Mouse (Mus musculus) fibroblast of lung, adult 2 months (primary cell): ENCODE measurements around the gene Plekhh2.
A peak's percentile ranks its signal among the peaks of the same experiment; 100 is the strongest.

Experiments
- DNase-seq: peaks from one replicate; pipeline ENCODE4 v3.0.0-alpha.2; 2011; ENCODE audit warnings: low read depth

The Plekhh2 gene

DNA sequence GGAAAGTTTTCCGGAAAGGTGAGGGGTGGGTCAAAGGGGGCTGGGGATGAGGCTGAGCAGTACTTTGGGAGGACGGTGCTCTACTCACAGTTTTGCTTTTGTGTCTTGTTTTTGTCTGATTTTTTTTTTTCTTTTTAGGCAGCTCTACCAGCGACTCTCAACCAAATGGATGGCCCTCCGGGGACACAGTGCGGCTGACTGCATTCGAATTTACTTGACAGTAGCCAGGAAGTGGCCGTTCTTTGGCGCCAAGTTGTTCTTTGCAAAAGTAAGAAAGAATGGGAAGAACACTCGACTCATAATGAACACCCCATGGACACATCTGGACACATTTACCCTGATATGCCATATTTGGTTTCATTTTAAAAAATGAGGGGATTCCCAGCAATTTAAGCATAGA, 99.8 kb downstream of the Plekhh2 start:
- no peak for DNase-seq

DNA sequence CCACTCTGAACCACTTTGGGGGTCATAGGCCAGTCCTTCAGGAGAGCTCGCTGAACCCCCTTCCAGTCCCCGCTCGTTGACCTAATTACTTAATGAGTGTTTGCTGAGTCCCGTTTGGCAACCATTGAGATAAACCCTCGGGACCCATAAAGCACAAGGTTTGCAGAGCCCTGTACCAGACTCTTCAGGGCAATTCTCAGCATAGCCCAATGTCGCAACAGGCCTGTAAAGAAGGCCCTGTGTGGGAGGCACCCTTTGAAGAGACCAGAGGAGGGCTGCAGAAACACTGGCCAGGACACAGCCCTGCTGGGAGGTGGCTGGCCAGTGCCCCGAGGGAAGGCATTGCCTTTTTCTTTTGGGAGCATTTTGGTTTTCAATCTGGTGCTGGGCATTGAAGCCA, 100.3 kb downstream of the Plekhh2 start:
- DNase-seq, result no peak

DNA sequence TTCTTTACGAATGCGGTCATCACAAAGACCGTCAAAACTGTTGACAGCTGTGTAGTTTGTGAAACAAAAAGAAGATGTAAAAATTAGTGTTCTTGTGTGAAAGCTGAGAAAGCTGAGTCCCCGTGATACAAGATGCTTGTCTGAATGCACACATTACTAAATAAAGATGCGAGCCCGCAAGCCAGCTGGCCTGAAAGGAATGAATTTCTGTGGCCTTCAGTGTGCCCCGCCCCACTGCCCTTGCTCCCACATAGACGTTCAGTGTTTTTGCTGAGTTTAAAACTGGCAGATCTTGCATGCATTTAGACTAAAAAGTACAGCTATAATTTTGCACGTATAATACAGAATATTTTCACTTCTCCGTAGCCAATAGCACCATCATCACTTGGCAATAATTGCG, 104.1 kb downstream of the Plekhh2 start:
- no peak for DNase-seq

DNA sequence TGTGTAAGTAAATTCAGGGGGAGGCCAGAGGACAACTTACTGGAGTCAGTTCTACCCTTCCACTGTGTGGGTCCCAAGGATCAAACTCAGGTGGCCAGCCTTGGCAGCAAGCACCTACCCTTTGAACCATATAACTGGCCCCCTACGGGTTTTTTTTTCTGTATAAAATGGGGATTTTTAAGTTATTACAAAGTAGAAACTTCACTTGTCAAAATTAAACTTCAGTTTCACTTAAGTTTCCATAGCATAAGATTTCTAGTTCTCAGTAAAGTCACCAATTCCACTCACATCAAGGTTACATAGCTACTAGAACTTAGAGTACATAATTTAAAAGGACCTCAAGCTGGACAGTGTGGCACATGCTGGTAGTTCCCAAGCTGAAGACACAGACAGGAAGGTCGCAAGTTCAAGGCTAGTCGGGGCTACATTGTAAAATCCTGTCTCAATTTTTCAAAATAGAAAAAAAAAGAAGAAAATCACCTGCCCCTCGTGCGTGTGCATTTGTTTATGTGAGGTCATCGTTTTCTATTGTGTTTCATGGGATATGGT, 104.9 kb downstream of the Plekhh2 start:
- no peak for DNase-seq

DNA sequence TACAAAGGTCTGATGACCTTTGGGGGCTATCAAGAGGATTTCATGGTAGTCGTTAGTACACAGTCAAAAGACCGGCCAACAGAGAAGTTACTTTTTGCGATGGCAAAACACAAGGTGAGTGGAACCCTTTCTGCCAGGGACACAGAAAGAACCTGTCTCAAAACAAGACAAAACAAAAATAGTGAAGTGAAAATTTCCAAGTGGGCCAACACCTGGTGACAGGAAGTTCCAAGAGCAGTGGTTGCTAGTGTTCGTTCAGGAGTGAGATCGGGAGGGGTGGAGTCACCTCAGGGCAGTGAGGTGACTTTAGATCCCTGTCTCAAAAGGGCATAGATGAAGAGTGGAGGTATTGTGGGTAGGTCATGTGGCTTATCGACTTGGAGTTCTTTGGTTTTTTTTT, 106.3 kb downstream of the Plekhh2 start:
- no peak for DNase-seq

DNA sequence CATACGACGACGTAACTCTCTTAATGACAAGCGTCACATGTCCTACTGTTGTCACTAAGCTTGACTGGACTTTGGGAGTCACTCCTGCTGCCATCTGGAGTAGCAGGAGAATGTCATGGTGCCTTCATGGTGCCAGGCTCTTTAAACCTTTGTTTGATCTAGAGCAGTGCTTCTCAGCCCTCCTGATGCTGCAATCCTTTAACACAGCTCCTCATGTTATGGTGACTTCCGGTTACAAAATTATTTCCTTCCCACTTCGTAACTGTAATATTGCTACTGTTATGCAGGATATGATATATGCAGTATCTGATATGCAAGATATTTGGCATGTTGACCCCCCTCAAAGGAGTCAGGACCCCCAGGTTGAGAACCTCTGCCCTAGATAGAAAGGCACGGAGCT, 107.4 kb downstream of the Plekhh2 start:
- DNase-seq, result no peak

DNA sequence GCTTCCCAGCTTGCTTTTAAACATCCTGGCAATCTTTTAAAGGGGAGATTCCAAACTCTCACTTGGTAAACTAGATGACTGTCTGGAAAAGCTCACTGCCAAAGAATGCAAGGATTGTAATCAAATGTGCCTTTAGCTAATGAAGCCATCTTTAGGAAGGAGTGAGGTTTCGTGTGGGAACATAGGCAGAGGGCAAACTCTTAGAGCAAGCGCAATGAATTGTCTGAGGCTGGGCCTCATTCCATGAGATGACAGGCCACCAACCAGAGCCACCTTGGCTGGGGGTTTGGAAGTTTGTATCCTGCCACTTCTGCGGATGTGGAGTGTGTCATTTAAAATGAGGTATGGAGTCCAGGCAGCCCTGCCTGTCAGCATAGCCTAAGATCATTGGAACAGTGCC, 108.4 kb downstream of the Plekhh2 start:
- DNase-seq, result no peak

DNA sequence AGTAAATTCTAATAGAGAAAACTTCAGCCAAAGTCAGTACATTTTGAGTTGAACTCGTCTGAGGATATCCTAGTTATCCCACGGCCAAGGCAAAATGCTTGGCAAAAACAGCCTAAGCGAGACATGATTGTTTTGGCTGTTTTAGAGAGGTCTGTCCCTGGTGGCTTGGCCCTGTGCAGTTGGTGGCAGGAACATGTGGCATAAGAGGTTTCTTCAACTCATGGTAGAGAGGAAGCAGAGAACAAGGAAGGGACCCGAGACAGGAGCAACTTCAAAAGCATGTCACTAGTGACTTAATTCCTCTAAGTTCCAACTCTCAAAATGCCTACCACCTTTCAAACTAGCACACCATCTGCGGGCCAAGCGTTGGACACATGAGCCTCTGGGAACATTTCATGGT, 108.9 kb downstream of the Plekhh2 start:
- no peak for DNase-seq

DNA sequence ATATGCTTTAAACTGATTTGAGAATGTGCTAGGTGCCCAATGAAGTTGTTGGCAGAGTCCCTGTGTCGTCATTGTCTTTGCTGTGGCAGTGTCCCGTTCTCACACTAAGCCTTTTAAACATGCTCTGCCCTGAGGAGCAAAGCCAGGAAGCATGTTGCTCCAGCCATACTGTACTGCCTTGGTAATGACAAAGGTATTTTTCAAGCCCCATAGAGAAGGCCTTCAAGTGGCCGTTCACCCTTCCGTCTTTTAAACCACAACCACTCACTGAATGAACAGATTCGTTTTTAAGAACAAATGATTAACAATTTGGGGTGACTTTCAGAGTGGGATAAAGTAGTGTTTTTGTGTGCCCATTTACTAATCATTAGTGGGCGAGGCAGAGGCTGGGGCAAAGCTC, 109.5 kb downstream of the Plekhh2 start:
- DNase-seq, result no peak

DNA sequence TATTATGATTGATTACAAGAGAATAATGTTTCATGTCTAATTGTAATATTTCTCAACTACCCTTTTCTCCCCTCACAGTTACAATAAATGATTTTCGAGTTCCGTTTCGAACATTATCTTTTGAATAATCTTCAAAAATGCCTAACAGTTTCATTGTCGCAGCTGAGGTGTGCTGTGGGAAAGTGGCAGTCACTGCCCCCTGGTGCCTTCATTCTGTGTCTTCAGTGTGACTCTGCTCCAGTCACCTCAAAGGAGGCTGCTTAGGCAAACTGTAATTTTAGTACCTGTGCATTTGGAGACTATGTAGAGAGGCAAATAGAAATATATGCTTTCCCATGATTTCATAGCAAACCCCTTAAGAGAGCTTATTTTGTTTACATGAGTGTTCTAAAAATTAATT, 110.3 kb downstream of the Plekhh2 start:
- no peak for DNase-seq

DNA sequence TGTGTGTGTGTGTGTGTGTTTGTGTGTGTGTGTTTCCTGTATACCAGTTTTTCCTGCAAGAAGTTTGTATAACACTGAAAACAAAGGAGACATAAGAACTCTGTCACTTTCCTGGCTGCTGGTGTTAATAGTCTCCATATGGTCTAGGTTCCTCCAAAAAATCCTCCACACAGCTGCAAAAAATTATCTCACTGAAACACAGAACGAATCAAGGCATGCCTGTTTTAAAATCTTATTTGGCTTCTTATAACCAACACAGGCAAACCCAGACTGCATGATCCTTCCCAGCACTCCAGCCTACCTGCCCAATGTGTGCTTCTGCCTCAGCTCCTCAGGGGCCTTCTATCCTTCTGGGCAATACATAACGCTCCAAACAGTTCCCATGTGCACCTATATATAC, 111.2 kb downstream of the Plekhh2 start:
- no peak for DNase-seq

DNA sequence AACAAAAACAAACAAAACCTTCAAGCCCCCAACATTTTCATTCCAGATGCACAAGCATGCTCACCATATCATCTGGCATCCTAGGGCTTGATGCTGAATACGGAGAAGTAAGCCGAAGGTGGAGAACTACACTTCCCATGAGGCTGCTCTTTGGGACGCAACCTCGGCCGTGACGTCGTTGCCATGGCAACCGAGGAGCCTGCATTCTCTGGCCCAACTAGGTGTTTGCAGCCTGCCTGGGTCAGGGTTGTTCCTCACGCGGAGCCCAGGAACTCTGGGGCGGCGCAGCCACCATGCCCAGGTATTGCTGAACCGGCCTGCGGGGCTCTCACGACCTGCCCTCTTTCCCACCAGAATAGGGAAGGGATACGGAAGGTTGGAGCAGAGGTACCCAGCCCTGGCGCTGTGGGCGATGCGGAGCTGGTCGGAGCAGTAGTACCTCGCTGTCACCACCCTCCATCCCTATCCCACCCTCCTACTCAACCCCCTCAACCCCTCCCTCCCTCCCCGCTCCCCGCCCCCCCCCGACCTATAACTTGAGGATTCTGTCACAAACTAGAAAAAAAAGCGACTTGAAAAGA, 114.7 kb downstream of the Plekhh2 start, which contains the start of gene Dync2li1:
TSS of gene Dync2li1 (plus strand) at position 221 of the 581 bp plus-strand sequence.
- peak; percentile 74 for DNase-seq

DNA sequence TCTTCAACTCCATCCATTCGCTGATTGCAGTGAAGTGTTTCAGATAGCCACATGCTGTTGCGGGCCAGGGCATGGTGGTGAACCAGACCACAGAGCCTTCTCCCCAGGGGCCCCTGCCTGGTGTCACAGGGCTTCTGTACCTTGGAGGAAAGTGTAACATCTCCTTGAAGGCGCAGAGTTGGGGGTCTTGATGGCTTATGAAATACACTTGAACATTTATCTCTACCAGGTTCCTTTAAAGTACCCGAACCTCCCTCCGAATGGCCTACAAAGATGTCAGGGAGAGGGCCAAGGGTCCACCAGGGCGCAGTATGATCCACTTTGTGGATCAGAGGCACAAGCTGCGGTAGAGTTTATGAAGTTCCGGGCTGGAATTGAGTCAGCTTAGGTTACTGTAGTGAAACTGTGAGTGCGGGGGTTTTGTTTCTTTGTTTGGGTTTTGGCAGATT, 115.2 kb downstream of the Plekhh2 start:
- DNase-seq, result no peak

DNA sequence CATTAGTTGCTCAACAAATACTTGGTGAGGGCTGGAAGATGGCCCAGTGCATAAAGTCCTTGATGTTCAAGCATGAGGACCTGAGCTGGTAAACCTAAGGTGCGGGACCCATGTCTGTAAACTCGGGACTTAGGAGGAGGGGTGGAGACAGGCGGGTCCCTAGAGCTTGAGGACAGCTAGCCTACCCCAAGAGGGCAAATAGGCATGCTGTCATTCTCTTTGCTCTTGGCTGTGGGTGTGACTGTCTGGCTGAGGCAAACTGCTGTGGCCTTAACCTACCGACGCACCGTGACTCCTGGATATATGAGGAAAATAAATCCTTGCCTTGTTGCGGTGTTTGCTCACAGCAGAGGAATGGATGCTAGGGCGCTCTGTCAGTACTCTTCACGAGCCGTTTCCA, 116.0 kb downstream of the Plekhh2 start:
- no peak for DNase-seq

DNA sequence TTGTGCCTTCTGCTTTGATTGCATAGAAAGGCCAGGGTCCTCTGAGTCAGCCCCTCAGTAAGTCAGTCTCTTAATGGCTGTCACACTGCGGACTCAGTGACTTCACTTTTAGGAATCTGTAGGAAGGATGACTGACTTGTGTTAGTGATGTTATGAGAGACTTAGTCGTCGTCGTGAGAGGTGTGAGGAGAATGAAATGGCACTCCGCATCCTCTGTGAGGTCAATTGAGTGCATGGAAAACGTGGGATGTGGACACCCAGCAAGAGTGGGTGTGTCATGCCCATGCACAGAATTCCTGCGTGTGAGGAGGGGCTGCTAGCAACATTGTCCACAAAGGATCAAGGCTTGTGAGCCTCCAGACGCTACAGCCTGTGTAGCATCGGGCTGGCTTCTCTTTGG, 116.9 kb downstream of the Plekhh2 start:
- DNase-seq, result no peak

DNA sequence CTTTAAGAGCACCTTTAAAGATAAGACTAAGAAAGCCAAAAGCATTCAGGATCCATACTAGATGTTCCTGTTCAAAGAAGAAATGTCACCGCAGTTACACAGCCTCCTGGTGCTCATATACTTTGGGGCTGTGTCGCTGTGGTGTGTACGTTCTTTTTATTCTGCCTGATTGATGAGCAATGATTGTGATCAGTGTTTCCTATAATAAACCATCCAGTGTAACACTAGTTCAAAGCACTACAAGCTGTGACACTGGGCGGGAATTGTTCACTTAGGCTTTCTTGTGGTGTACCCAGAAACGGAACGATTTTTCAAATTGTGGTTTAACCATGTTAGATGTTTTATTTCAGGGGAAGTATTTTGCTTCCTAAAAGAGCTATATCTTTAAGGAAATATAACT, 120.1 kb downstream of the Plekhh2 start:
- no peak for DNase-seq

DNA sequence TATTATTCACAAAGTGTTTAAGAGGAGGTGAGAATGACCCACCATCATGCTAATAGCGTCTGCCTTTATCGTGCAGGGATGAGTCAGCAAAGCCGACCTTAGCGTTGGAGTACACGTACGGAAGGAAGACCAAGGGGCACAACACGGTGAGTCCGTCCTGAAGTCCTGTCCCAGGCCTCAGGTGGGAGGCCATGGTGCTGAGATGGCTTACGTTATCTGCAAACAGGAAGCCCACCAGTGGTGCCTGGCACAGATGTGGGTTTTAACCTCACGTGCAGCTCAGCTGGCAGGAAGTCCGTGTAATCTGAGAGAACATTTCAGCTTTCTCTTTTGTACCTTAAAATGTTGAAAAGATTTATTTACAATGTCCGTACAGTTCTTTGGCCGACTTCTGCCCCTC, 121.7 kb downstream of the Plekhh2 start:
- DNase-seq, result no peak

DNA sequence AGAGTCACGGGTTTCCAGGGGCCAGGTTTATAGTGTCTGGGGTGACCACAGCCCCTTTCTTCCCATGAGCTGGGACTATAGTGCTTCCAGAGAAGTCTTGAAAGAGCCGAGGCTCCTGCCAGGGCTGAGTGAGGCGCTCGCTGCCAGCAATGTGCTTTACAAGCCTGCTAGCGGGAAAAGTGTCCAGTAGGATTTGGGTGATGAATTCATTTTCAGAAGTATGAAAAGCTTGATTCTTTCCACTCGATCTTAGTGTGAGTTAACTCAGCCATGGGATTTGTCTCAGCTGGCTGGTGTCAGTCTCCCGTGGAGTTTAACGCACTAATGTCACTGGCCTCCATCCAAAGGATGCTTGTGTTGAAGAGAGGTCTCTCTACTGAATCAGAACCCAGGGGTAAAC, 124.6 kb downstream of the Plekhh2 start:
- DNase-seq, result no peak

DNA sequence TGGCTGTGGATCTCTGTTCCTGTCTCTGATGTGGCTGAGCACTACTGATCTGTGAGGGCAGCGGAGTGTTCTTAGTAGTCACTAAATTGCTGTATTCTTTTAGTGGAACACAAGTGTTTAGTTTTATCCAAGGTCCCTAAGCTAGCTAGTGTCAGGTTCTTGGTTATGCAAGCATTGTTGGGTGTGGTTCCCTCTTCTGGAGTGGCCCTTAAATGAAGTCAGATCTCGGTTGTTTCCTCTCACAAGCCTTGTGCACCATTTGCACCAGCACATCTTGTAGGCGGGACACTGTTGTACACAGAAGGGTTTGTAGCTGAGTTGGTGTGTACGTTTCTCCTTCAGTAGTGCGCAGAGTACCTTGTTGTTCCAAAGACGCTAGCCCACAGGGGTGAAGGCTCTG, 126.3 kb downstream of the Plekhh2 start:
- DNase-seq, result no peak

DNA sequence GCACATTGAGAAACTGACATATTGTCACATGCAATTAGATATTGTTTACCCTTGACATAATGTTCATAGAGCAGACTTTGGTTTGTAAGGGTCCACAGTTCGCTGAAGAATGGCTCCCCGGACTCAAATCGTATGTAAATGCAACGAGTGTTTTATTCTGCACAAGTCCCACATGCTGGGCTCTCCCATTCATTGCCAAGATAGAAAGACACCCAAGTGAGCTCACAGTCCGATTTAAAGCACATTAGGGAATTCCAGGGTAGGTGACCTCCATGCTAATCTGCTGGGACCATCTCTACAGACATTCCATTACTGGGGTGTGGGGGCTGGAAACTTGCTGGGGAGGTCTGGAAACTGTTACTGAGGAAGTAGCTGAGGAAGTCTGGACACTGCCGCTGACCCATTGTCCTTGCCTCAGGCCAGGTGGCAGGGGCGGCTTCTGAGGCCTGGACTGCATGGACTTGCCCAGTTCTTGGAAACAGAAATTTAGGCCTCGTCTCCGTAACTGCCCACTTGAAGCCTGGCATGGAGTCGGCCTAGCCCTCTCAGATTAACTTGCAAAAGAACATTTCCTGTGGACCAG, 128.2 kb downstream of the Plekhh2 start:
- no peak for DNase-seq

DNA sequence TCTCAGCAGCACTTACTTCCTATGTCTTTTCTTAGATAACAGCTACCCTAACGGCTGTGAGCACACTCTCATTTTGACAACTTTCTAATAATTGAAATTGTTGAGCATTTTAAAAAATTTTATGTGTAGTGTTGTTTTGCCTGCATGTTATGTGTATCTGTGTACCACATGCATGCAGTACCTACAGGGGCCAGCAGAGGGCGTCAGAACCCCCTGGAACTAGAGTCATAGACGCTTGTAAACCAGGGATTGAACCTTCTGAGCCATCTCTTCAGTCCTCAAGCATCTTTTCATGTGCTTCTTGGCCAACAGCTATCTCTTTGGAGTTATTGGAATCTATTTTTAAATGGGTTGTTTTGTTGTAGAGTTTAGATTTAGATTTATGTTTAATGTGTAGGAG, 130.2 kb downstream of the Plekhh2 start:
- DNase-seq, result no peak

DNA sequence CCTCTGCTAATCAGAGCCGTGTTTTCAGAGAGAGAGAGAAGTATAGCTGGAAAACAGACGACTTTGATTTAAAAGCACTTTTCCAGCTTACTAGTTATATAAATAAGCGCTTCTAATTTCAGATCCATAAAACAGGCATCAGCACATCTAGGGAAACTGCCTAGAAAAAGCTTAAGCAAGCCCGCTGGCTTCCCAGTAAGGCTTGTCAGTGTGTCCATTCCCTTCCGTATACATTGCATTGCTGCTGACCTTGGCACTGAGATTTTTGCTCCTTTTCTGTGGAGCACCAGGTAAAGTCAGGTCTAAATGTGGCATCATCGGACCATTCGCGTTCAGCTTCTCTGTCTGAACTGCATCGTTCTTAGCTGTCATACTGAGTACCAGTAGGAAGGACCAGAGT, 130.6 kb downstream of the Plekhh2 start:
- DNase-seq, result no peak

DNA sequence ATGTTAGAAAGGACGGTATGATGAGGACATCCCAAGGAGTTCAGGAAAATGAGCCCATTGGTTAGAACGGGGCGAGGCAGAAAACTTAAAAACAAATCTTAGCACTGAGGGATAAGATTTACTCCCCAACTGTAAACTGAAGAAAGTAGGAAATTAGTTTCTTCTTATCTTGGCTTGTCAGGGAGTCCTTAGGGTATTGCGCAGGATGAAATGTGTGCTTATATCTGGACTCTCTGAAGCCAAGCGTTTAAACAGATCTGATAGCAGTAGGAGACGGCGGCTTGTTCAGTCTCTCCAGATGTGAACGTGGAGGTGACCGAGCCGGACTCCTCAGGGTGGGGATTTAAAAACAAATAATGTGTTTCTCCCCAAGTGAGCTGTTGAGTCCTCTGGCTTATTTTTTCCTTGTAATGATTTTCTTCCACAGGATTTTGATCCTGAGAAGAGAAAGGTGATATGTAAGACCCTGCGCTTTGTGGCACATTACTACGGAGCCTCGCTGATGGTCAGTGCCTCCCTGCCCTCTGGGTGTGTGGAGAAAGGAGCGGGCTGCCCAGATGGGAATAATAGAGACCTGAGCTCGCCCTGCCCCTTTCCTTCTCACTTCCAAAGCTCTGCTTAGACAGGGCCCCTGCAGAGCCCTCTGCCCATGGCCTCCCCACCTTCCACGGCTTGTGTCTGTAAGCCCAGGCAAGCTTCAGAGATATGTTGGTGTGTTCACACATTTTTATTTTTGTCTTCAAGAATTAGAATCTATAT, 132.8 kb downstream of the Plekhh2 start:
- no peak for DNase-seq
